Mouse (Mus musculus) liver, adult 2 months (tissue): ENCODE measurements at regions not wholly inside any gene's neighbourhood (a gene's known extent, or its start where the extent isn't known, plus 50 kb on each side); places are given as distances from the start of the nearest gene placed in this dataset.
"Not testable (repeated sequence)": the region's sequence is repeated elsewhere in the genome, so short reads cannot be mapped to it uniquely, and the experiment has no call there.

Experiments
- DNase-seq: peaks from one replicate; pipeline ENCODE4 v3.0.0-alpha.2; 2011; ENCODE audit warnings: low read depth, low spot score; ENCODE audit errors: extremely low read depth
- H3K27ac ChIP-seq: fragments of 200-500 bp; replicated peaks from 2 replicates; pipeline ENCODE4 v1.5.1; 2012; ENCODE audit warnings: low read depth, mild to moderate bottlenecking, control low read depth, inconsistent platforms, low read length; ENCODE audit not compliant: insufficient read depth
- H3K27me3 ChIP-seq: fragments of 200-500 bp; 2 replicates; pipeline ENCODE4 v1.6.1; 2012; ENCODE audit warnings: mild to moderate bottlenecking, moderate library complexity, low read length, inconsistent platforms; ENCODE audit not compliant: control insufficient read depth, insufficient read depth
- H3K36me3 ChIP-seq: fragments of 200-500 bp; 2 replicates; pipeline ENCODE4 v1.6.1; 2012; ENCODE audit warnings: low read length, inconsistent platforms; ENCODE audit not compliant: control insufficient read depth, insufficient read depth
- H3K4me1 ChIP-seq: fragments of 200-500 bp; 2 replicates; pipeline ENCODE4 v1.6.1; 2011; ENCODE audit warnings: low read length; ENCODE audit not compliant: control insufficient read depth, insufficient read depth
- H3K4me3 ChIP-seq: fragments of 200-500 bp; 2 replicates; pipeline ENCODE4 v1.5.1; 2011; ENCODE audit warnings: low read depth, mild to moderate bottlenecking, control low read depth, low read length, moderate library complexity; ENCODE audit not compliant: insufficient read depth
- H3K79me2 ChIP-seq: fragments of 200-500 bp; 2 replicates; pipeline ENCODE4 v1.6.1; 2012; ENCODE audit warnings: inconsistent platforms, mild to moderate bottlenecking, low read length, moderate library complexity; ENCODE audit not compliant: control insufficient read depth, insufficient read depth
- H3K9ac ChIP-seq: fragments of 200-500 bp; 2 replicates; pipeline ENCODE4 v1.6.1; 2012; ENCODE audit warnings: low read depth, mild to moderate bottlenecking, control low read depth, inconsistent platforms, low read length
- CTCF ChIP-seq: fragments of 200-500 bp; IDR thresholded peaks from 2 replicates; pipeline ENCODE4 v1.5.1; 2011; ENCODE audit warnings: low read depth, low read length, control low read depth
- POLR2A ChIP-seq: fragments of 200-500 bp; IDR thresholded peaks from 2 replicates; pipeline ENCODE4 v1.6.1; 2011; ENCODE audit warnings: low read length, control low read depth; ENCODE audit not compliant: insufficient read depth; ENCODE audit errors: extremely low read depth
- WGBS: fragments of 180-500 bp; shearing (Covaris S2); methylation state at CpG from one replicate; pipeline ENCODE4 v1.1.7; 2018; 5-methylcytosine and 5-hydroxymethylcytosine counted together

DNA sequence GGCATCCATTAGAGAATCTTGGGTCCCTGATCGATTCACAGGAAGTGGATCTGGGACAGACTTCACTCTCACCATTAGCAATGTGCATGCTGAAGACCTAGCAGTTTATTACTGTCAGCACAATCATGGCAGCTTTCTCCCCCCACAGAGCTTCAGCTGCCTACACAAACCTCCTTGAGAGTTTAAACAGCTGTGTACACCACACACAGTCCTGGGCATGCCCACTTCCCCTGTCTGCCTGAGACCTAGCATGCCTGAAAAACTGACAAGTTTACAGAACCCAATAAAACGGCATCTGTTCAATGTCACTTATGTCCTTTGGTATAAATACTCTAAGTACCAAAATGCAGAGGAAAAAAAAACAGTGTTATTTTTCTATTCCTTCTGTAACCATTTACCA is 435.7 kb downstream of the Rpia start:
- Histone ChIP-seq H3K27me3 (no peaks in the 10 kb centered on the region), H3K79me2 (no peaks in the 10 kb centered on the region), H3K9ac (no peak overlapping the region), H3K4me1 (no peaks in the 10 kb centered on the region), H3K4me3 (no peak overlapping the region), H3K36me3 (no peaks in the 10 kb centered on the region), H3K27ac (no peak overlapping the region)
- TF ChIP-seq POLR2A = no peak
- no peak for TF ChIP-seq CTCF
- 52% methylated on average over 2 of the region's 2 CpGs for WGBS
- no peak for DNase-seq

- no peaks in the 10 kb centered on the region for H3K79me2 ChIP-seq
- no peak for DNase-seq
- H3K36me3 ChIP-seq = no peaks in the 10 kb centered on the region
- H3K4me3 ChIP-seq = no peak overlapping the region
- H3K4me1 ChIP-seq = no peaks in the 10 kb centered on the region
- WGBS = 67% methylated on average over 5 of the region's 5 CpGs
- no peak overlapping the region for H3K27ac ChIP-seq
- TF ChIP-seq CTCF (no peak), POLR2A (no peak)
- H3K9ac ChIP-seq = no peak overlapping the region
- no peaks in the 10 kb centered on the region for H3K27me3 ChIP-seq
Measured at GRCm38 (mm10) chr6:70342147-70342546, 449.9 kb downstream of the Rpia start.

GRCm38 (mm10) chr6:70340691-70341090 is 451.3 kb downstream of the Rpia start:
- H3K9ac ChIP-seq, H3K4me1 ChIP-seq, H3K27ac ChIP-seq, H3K27me3 ChIP-seq, DNase-seq, H3K36me3 ChIP-seq, H3K79me2 ChIP-seq, H3K4me3 ChIP-seq: not testable (repeated sequence)
- 76% methylated on average over 2 of the region's 2 CpGs for WGBS

GRCm38 (mm10) chr6:70315318-70315717 is 476.7 kb downstream of the Rpia start:
- Histone ChIP-seq H3K9ac (no peak overlapping the region), H3K36me3 (no peaks in the 10 kb centered on the region), H3K27me3 (no peaks in the 10 kb centered on the region), H3K27ac (no peak overlapping the region), H3K4me3 (no peak overlapping the region), H3K79me2 (no peaks in the 10 kb centered on the region), H3K4me1 (no peaks in the 10 kb centered on the region)
- 77% methylated on average over 1 of the region's 1 CpGs for WGBS
- TF ChIP-seq POLR2A (no peak), CTCF (no peak)
- no peak for DNase-seq

DNA sequence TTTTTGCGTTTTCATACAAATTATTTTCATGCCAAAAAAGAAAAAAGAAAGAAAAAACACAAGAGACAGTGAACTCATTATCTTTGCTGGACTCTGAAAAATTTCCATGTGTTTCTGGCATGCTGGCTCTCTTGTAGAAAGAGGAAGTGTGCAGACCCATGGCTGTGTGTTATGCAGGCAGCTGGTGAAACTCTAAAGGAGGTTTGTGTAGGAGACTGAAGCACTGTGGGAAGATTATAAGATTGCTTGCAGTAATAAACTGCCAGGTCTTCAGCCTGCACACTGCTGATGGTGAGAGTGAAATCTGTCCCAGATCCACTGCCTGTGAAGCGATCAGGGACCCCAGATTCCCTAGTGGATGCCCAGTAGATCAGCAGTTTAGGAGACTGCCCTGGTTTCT is 477.4 kb downstream of the Rpia start:
- not testable (repeated sequence) for H3K4me3 ChIP-seq, H3K79me2 ChIP-seq, H3K9ac ChIP-seq, H3K27ac ChIP-seq, H3K4me1 ChIP-seq, H3K27me3 ChIP-seq, H3K36me3 ChIP-seq
- DNase-seq = peak; percentile 5
- WGBS = 78% methylated on average over 2 of the region's 2 CpGs

- not testable (repeated sequence) for H3K4me3 ChIP-seq, H3K36me3 ChIP-seq, H3K4me1 ChIP-seq, H3K9ac ChIP-seq, DNase-seq, H3K27ac ChIP-seq, H3K79me2 ChIP-seq, H3K27me3 ChIP-seq
Measured at GRCm38 (mm10) chr6:70301100-70301499, 490.9 kb downstream of the Rpia start.

- not testable (repeated sequence) for H3K27me3 ChIP-seq, H3K4me3 ChIP-seq, H3K27ac ChIP-seq, H3K9ac ChIP-seq, H3K36me3 ChIP-seq, H3K79me2 ChIP-seq, H3K4me1 ChIP-seq, DNase-seq
- WGBS = 62% methylated on average over 3 of the region's 3 CpGs
Measured at GRCm38 (mm10) chr6:70260227-70260626, 531.8 kb downstream of the Rpia start.

DNA sequence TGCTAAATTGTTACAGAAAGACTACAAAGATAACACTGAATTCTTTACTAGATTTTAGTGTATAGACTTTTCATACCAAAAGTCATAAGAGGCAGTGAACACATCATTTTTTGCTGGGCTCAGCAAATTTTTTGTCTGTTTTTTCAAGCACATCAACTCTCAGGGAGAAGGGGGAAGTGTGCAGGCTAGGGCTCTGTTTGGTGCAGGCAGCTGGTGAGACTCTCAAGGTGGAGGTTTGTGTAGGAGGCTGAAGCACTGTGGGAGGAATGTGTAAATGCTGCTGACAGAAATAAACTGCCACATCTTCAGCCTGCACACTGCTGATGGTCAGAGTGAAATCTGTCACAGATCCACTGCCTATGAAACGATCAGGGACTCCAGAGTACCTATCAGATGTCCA is 551.9 kb downstream of the Rpia start:
- not testable (repeated sequence) for DNase-seq, H3K27ac ChIP-seq, H3K79me2 ChIP-seq, H3K27me3 ChIP-seq, H3K4me1 ChIP-seq, H3K9ac ChIP-seq, H3K4me3 ChIP-seq, H3K36me3 ChIP-seq
- WGBS = no CpG with 5 or more reads among the region's 1 CpGs
